Mouse (Mus musculus): ENCODE measurements around the gene Retreg1. TPM values are rescaled to one million over a fixed set of nuclear protein-coding genes. Genes with fewer than 3 reads are reported as not detected.

The Retreg1 gene
- total and polyA plus RNA-seq, 3 experiments: 17.5 to 28.7 (median 19.0) TPM

DNA sequence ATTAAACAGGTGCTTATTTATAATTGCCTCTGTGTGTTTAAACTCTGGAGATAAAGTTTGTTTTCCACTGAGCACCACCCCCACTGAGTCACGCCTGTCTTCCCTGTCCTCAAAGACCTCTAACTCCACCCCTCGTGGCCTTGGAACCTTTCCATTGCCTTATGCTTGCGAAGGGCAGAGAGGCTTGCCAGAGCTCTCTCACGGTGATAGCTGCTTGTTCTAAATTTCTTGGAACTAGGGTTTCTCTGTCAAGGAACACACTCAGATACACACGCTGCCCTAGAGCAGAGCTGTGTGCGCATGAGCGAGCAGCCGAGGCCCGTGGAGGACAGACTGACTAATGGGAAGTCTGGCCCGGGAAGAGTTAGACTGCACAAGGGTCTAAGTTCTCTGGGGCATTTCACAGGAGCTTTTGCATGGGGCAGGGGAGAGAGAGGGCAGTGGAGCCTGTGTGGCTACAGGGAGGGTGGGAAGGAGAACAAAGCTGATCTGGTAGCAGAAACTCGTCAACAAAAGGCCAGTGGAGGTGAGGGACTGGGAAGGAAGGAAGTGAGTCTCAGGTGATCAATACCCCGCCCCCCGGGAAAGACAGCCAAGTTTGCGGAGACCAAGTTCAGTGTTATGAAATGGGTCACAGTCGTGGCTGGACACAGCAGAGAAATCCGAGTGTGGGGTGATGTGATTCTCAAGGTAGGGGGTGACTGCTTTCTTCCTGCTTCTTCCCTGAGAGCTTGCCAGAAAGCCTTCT, 90.1 kb downstream of the Retreg1 start:
- Histone ChIP-seq H3K27ac (ENCODE audit: insufficient read depth, low read depth) (no peak overlapping the region), H3K4me3 (replicated peaks in 1 of 3; ENCODE audit: low read depth in 2 of 3, low read length in 2 of 3, poor library complexity in 1 of 3) (peak overlapping the region in 1 of 3 experiments; percentile 33), H3K4me1 (ENCODE audit: control insufficient read depth in 1 of 2, insufficient read depth in 2 of 2) (peaks cover 15 to 53% of the 10 kb centered on the region in 2 experiments), H3K9me3 (replicated peaks; ENCODE audit: low read length) (no peaks in the 10 kb centered on the region), H3K36me3 (replicated peaks in 1 of 2; ENCODE audit: control insufficient read depth in 1 of 2, insufficient read depth in 1 of 2, low read length in 1 of 2) (peaks cover 0 to 2% of the 10 kb centered on the region in 2 experiments), H3K9ac (ENCODE audit: insufficient read depth, low read depth) (no peak overlapping the region), H3K4me2 (ENCODE audit: insufficient read depth, low read depth, poor library complexity, severe bottlenecking) (no peak overlapping the region), H3K79me2 (replicated peaks; ENCODE audit: control insufficient read depth, extremely low read depth, insufficient read depth, poor library complexity, severe bottlenecking) (no peaks in the 10 kb centered on the region), H3K27me3 (replicated peaks) (no peaks in the 10 kb centered on the region)
- dilution Hi-C loops (cut with MboI; ENCODE audit: extremely low pct_ligation_motif_present, extremely low pct_unique_long_range_greater_than_20kb, low sequenced_read_pairs): no loop called here
- DNase-seq (ENCODE audit: extremely low read depth): no peak
- TF ChIP-seq MAZ (IDR thresholded peaks at IDR 0.05; ENCODE audit: low read depth, low read length): no peak
- TF ChIP-seq NRF1 (IDR thresholded peaks at IDR 0.05; ENCODE audit: low read depth, low read length): peak; percentile 59
- in situ Hi-C loops (cut with MboI; ENCODE audit: low pct_ligation_motif_present, low pct_unique_long_range_greater_than_20kb, low sequenced_read_pairs): no loop called here

DNA sequence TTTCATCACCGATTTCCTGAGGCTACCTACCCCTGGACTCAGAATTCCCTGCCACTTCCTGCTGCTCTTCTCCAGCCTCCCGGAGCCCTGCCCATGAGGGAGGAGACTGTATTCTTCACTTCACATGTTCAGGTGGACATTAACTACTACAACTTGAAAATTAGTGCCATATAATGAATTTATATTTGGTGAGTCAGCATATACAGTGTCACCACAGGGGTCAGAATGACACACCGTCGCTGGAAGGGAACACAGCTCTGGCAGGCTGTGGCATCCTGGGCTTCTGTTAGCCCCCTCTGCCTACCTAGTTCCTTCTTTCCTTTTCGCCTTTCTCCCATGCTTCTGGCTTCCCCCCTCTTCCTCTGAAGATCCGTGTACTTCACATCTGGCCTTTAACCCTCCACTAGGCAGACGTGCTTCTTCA, 90.7 kb downstream of the Retreg1 start:
- no peaks in the 10 kb centered on the region for H3K27me3 ChIP-seq (replicated peaks)
- dilution Hi-C loops (cut with MboI; ENCODE audit: extremely low pct_ligation_motif_present, extremely low pct_unique_long_range_greater_than_20kb, low sequenced_read_pairs): no loop called here
- peak overlapping the region in 1 of 3 experiments; percentile 33 for H3K4me3 ChIP-seq (replicated peaks in 1 of 3; ENCODE audit: low read depth in 2 of 3, low read length in 2 of 3, poor library complexity in 1 of 3)
- no peak overlapping the region for H3K27ac ChIP-seq (ENCODE audit: insufficient read depth, low read depth)
- H3K4me1 ChIP-seq (ENCODE audit: control insufficient read depth in 1 of 2, insufficient read depth in 2 of 2): peaks cover 15 to 54% of the 10 kb centered on the region in 2 experiments
- in situ Hi-C loops (cut with MboI; ENCODE audit: low pct_ligation_motif_present, low pct_unique_long_range_greater_than_20kb, low sequenced_read_pairs): no loop called here
- H3K9me3 ChIP-seq (replicated peaks; ENCODE audit: low read length): no peaks in the 10 kb centered on the region
- H3K36me3 ChIP-seq (replicated peaks in 1 of 2; ENCODE audit: control insufficient read depth in 1 of 2, insufficient read depth in 1 of 2, low read length in 1 of 2): peaks cover 0 to 2% of the 10 kb centered on the region in 2 experiments
- TF ChIP-seq CHD2 (IDR thresholded peaks at IDR 0.05; ENCODE audit: low read length) (no peak), MAFK (IDR thresholded peaks at IDR 0.05; ENCODE audit: insufficient replicate concordance, low read length) (peak; percentile 69; the same call in 1 of the 2 replicates)
- H3K9ac ChIP-seq (ENCODE audit: insufficient read depth, low read depth): no peak overlapping the region
- no peak overlapping the region for H3K4me2 ChIP-seq (ENCODE audit: insufficient read depth, low read depth, poor library complexity, severe bottlenecking)
- no peaks in the 10 kb centered on the region for H3K79me2 ChIP-seq (replicated peaks; ENCODE audit: control insufficient read depth, extremely low read depth, insufficient read depth, poor library complexity, severe bottlenecking)
- no peak for DNase-seq (ENCODE audit: extremely low read depth)

DNA sequence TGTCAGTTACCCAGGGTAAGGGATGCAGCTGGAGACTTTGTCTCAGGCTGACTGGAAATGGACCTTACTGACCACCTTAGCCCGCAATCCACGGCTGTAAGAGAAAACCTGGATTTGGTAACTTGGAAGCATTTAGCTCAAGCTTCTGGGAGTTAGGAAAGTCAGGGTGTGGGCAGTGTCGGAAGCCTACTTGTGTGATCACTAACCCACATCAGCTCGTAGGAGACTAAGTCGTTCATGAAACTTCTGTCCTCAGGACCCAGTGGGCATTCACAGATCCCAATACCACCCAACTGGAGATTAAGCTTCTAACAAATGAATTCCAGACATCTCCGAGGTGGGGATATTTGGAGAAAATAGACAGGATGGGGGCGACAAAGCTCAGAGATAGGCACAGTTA, 91.4 kb downstream of the Retreg1 start:
- in situ Hi-C loops (cut with MboI; ENCODE audit: low pct_ligation_motif_present, low pct_unique_long_range_greater_than_20kb, low sequenced_read_pairs): no loop called here
- DNase-seq (ENCODE audit: extremely low read depth): no peak
- H3K27me3 ChIP-seq (replicated peaks): no peaks in the 10 kb centered on the region
- dilution Hi-C loops (cut with MboI; ENCODE audit: extremely low pct_ligation_motif_present, extremely low pct_unique_long_range_greater_than_20kb, low sequenced_read_pairs): no loop called here
- H3K79me2 ChIP-seq (replicated peaks; ENCODE audit: control insufficient read depth, extremely low read depth, insufficient read depth, poor library complexity, severe bottlenecking): no peaks in the 10 kb centered on the region
- H3K36me3 ChIP-seq (replicated peaks in 1 of 2; ENCODE audit: control insufficient read depth in 1 of 2, insufficient read depth in 1 of 2, low read length in 1 of 2): peaks cover 0 to 2% of the 10 kb centered on the region in 2 experiments
- H3K4me3 ChIP-seq (replicated peaks in 1 of 3; ENCODE audit: low read depth in 2 of 3, low read length in 2 of 3, poor library complexity in 1 of 3): no peak overlapping the region
- H3K4me1 ChIP-seq (ENCODE audit: control insufficient read depth in 1 of 2, insufficient read depth in 2 of 2): peaks cover 15 to 55% of the 10 kb centered on the region in 2 experiments
- TF ChIP-seq ZMIZ1 (IDR thresholded peaks at IDR 0.05; ENCODE audit: low read depth, low read length): no peak
- TF ChIP-seq ZKSCAN1 (IDR thresholded peaks at IDR 0.05; ENCODE audit: borderline replicate concordance, low read depth, low read length): no peak
- no peak for TF ChIP-seq MXI1 (IDR thresholded peaks at IDR 0.05; ENCODE audit: low read depth, low read length)
- no peak for TF ChIP-seq ELF1 (IDR thresholded peaks at IDR 0.05; ENCODE audit: low read depth, low read length)
- TF ChIP-seq BHLHE40 (IDR thresholded peaks at IDR 0.05; ENCODE audit: low read depth, low read length): no peak
- no peak for TF ChIP-seq IRF4 (IDR thresholded peaks at IDR 0.05; ENCODE audit: low read depth, low read length)
- no peak for TF ChIP-seq POLR2A (IDR thresholded peaks at IDR 0.05; ENCODE audit: low read depth, low read length)
- TF ChIP-seq SIN3A (IDR thresholded peaks at IDR 0.05; ENCODE audit: low read length): no peak
- TF ChIP-seq HCFC1 (IDR thresholded peaks at IDR 0.05; ENCODE audit: low read depth, low read length): no peak
- no peak for TF ChIP-seq PAX5 (IDR thresholded peaks at IDR 0.05; ENCODE audit: low read length)
- no peak for TF ChIP-seq ETS1 (conservative IDR thresholded peaks at IDR 0.05; ENCODE audit: low read depth, low read length)
- no peak overlapping the region for H3K4me2 ChIP-seq (ENCODE audit: insufficient read depth, low read depth, poor library complexity, severe bottlenecking)
- no peak overlapping the region for H3K9ac ChIP-seq (ENCODE audit: insufficient read depth, low read depth)
- no peaks in the 10 kb centered on the region for H3K9me3 ChIP-seq (replicated peaks; ENCODE audit: low read length)
- H3K27ac ChIP-seq (ENCODE audit: insufficient read depth, low read depth): no peak overlapping the region
